Mouse (Mus musculus): ENCODE results near the gene B4galt5.

- TF ChIP-seq CTCF (IDR thresholded peaks at IDR 0.05; ENCODE audit: low read depth, low read length) (no peak), POLR2A (IDR thresholded peaks at IDR 0.05; ENCODE audit: borderline replicate concordance, low read depth, low read length) (no peak)
Observed at GRCm38 (mm10) chr2:167254808-167255207, 94.2 kb downstream of the B4galt5 start.
